Mouse (Mus musculus) inflammation-experienced regulatory T-cells, adult 16 weeks (primary cell): ENCODE measurements around the gene Aldh18a1. TPM values are rescaled to one million over a fixed set of nuclear protein-coding genes. Genes with fewer than 3 reads are reported as not detected.

Source experiments
- polyA plus RNA-seq: library from polyadenylated mRNA; unstranded; fragments of 100-300 nt; shearing (Covaris generic); gene quantifications from one replicate; pipeline ENCODE4 v1.2.1, GENCODE M21; 2017

The Aldh18a1 gene
- 93.2 TPM for polyA plus RNA-seq

DNA sequence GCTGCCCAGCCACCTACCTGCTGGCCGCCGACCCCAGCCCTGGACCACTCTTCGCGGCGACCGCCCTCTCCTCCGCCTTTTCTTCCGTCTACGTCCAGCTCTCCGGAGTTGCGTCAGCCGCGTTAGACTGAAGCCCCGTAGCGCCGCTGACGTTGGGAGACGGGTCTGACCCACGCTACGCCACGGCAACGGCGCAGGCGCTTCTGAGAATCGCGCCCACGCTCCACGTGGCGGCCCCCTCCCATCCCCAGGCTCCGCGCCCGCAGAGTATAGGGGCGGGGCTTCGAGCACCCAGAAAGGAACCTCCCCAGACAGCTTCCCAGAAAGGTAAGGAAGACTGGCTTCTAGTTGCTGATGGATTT, at the start of gene Aldh18a1:
Gene Aldh18a1 (minus strand): TSS at position 171 of the 362 bp plus-strand sequence.

DNA sequence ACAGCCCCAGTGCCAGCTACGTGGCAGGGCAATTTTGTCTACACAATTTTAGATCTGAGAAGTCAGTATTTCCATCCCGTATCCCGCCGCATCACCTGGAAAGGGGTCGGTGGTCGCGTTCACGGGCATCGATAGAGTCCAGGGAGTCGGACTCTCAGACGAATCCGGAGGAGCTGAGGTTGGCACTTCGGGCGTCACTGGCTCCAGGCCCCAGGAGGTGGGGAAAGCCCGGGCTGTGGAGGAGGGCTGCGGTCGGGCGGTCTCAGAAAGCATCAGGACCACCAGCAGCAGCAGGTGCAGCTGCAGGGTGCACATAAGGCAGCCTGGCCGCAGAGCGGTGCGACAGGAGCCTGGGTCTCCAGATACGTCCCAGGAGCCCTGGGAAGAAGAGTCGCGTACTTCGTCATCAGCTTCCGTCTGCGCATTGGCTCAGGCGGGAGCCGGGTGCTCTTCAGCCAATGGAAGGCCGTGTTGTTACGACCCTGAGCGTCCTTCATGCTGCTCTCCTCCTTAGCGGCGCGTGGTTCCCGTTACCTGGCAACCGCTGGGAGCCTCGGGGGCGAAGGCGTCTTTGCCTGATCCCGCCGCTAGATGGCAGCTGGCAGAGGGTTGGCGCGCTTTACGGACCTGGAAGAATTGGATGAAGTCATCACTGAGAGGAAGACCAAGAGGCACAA, 23.7 kb upstream of the Aldh18a1 start, which contains the start of the genes Tctn3 and Entpd1:
Gene Tctn3 (minus strand): TSS at position 404 of the 677 bp plus-strand sequence.
Gene Entpd1 (plus strand): TSS at position 537 of the 677 bp plus-strand sequence.

DNA sequence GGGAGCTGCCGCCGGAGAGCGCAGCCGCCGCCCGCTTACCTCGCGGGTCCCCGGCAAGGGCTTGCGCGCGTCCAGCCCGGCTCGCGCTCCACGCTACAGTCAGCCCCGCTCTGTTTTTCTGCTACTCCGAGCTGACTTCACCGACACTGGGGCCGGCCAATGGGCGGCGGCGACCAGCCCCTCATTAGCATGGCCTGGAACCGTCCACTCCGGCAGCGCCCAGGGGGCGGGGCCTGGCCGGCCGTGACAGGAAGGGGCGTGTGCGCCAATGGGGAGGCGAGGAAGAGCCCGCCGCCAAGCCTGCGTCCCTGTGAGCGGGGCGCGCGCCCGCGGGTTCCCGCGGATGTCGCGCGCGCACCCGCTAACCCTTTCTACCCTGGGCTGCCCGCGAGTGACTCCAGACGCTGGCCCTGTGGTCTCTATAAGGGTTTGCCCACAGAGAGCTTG, 74.6 kb downstream of the Aldh18a1 start, which contains the start of gene Sorbs1:
Gene Sorbs1 (minus strand): TSS at position 148 of the 447 bp plus-strand sequence.

Other genes with a start within 250 kb of the Aldh18a1 start
- gene Sorbs1, start 74.7 kb downstream of the Aldh18a1 start, polyA plus RNA-seq = 30.9 TPM
- 14.7 TPM for gene Tctn3, start 23.8 kb upstream of the Aldh18a1 start, polyA plus RNA-seq
- 62.9 TPM for gene Entpd1, start 23.9 kb upstream of the Aldh18a1 start, polyA plus RNA-seq
- 0.59 TPM for gene Cc2d2b, start 160.3 kb upstream of the Aldh18a1 start, polyA plus RNA-seq
- gene Ccnj, start 242.8 kb upstream of the Aldh18a1 start, polyA plus RNA-seq = 2.0 TPM